14 mouse cellular contexts compared by ENCODE assay signal in genomic region chr2:30777266-30777665, GRCm38 (mm10). TPM values are rescaled to one million over a fixed set of nuclear protein-coding genes. Genes with fewer than 3 reads are reported as not detected.
"Had no signal": no experiment of that assay in that cellular context is flagged by ENCODE, and none has a peak within 500 bp of the region (broad histone marks: within the 10 kb centered on the region; RNA-seq: fewer than 3 reads in every experiment).

No protein-coding gene starts in this region.

- H3K36me3 ChIP-seq: kidney, embryonic 15.5 days; liver, embryonic 13.5 days; midbrain, embryonic 13.5 days had no signal

- DNase-seq: kidney, adult 2 months; kidney, postnatal 10 days; kidney, postnatal 4 days; layer of hippocampus, adult 9-11 months; liver, embryonic 13.5 days; lung, adult 2 months; thymus, adult 2 months; thymus, postnatal 14 days; thymus, postnatal 4 days had no signal

- H3K27me3 ChIP-seq: kidney, embryonic 15.5 days; liver, embryonic 13.5 days; midbrain, embryonic 13.5 days had no signal

- ATAC-seq: midbrain, embryonic 13.5 days had no signal

- H3K4me3 ChIP-seq: kidney, embryonic 15.5 days; layer of hippocampus, adult 2 months; liver, embryonic 13.5 days; midbrain, embryonic 13.5 days had no signal

- H3K27ac ChIP-seq: layer of hippocampus, adult 2 months; liver, embryonic 13.5 days; macrophage; midbrain, embryonic 13.5 days had no signal

- H3K9ac ChIP-seq: kidney, embryonic 15.5 days; liver, embryonic 13.5 days; midbrain, embryonic 13.5 days had no signal

- H3K9me3 ChIP-seq: kidney, embryonic 15.5 days; liver, embryonic 13.5 days; midbrain, embryonic 13.5 days had no signal

- H3K4me2 ChIP-seq: kidney, embryonic 15.5 days; liver, embryonic 13.5 days; midbrain, embryonic 13.5 days had no signal

RNA-seq across cellular contexts. Expression of gene 1700001O22Rik, which starts 26.2 kb away (rescaled TPM):
- polyA plus RNA-seq: liver, adult 2 months; macrophage had no signal

RNA-seq across cellular contexts. Expression of gene Prrx2, which starts 57.5 kb away (rescaled TPM):
- polyA plus RNA-seq: liver, adult 2 months; macrophage had no signal
